Mouse (Mus musculus): ENCODE results near the gene Pabpc5. TPM values are rescaled to one million over a fixed set of nuclear protein-coding genes. Genes with fewer than 3 reads are reported as not detected.

Pabpc5 gene
- polyA plus RNA-seq (2012; ENCODE audit: low replicate concordance), result not detected in 2 replicates

DNA sequence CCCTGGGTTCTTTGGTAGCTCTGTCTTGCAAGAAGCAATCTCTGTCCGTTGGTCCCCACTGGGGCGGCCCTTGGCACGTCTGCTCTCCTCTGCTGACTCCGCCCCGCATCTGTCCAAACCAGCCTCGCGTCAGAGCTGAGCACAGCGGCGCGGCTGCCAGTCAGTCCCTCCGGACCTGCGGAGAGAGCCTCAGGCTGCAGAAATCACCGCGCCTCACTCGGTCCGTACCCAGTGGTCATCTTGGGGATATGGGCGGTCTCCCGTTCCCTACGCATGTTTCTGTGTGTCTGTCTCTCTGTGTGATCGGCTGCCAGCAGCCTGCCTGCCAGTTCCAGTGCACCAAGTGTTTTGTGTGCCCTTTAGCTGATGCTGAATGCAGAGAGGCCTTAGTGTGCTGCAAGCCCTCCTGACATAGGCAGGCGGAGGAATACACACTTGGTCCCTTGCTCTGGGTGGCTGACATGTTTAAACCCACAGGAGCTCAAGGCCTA lies at the start of gene Pabpc5:
Gene Pabpc5, plus strand, starts transcription at position 116 of the 491 bp plus-strand sequence.

Data from hematopoietic multipotent progenitor cell, adult 10-12 weeks (in vitro differentiated cells).